Mouse (Mus musculus) heart, postnatal 10 days (tissue): Measurements from ENCODE around the gene Zfyve26. TPM values are rescaled to one million over a fixed set of nuclear protein-coding genes. Genes with fewer than 3 reads are reported as not detected.
A peak's percentile ranks its signal among the peaks of the same experiment; 100 is the strongest.
"Not testable (repeated sequence)": the region's sequence is repeated elsewhere in the genome, so short reads cannot be mapped to it uniquely, and the experiment has no call there.

ENCODE experiments used
- DNase-seq, 2 experiments: peaks; one replicate each; pipeline ENCODE4 v3.0.0; 2021
- intact Hi-C: fragments of 180-260 bp; cut with DNase I; formaldehyde crosslinking; loops from one replicate; pipeline ENCODE4 v1.15.1; 2025
- total RNA-seq, 2 experiments: library from RNA; stranded (reverse); gene quantifications; 2 replicates each; pipeline ENCODE4 v1.2.3; 2021

Gene Zfyve26
- total RNA-seq, 2 experiments from 2014 or later: 14.9 to 15.8 TPM

DNA sequence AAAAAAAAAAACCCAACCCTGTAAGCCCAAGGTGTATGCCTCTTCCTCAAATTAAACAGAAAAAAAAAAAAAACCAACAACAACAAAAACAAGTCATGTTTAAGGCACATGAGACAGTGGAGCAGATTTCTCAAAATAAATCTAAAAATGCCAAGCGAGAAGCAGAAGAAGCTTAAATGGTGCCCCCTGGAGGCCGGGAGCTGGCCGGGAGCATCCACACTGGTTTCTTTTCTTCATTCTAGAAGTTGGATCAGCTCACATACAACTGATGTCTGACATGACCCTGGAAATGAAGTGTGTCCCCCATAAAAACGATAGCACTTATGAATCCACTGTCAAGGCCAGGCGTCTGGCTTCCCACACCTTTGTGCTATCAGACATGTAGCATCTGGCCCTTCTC lies 35.1 kb downstream of the Zfyve26 start:
- intact Hi-C loops: loop anchor here (1.0 kb wide), 1 partner anchor 68 kb away; no protein-coding TSS in a partner anchor
- peak; percentile 32 to 49 for DNase-seq

DNA sequence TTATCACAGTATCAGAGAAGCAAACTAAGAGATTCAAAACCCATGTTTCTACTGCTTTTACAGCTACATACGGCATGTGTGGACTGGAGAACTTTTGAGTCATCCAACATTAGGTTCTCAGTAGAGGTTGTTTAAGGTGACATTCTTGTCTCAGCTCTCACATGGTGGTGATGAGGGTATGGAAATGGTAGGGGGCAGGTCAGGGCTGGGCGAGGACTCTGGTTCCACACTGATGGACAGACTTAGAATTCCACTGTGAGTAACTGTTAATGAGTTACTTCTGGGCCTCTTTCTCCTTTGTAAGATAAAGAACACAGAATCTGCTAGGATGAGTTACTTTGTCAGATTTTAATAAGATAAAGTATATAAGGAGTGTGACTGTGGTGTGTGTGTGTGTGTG lies 36.0 kb downstream of the Zfyve26 start:
- intact Hi-C loops: no loop called here
- no peak for DNase-seq

DNA sequence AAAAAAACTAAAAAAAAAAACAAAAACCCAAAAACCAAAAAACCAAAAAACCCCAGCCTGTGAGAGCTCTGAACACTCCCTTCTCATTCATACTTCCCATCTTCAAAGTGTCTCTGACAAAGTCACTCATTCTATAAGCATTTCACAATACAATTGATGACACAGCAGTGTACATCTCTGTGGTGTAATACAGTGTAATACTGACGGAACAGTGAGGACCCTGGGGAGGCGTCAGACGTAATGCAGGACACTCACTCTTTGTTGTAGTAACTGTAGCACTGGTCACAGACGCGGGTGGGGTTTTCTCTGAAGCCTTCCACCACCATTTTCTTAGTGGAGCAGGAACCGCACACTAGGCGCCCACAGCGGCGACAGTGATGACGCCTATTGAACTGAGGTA lies 41.1 kb downstream of the Zfyve26 start:
- no peak for DNase-seq
- intact Hi-C loops: no loop called here

DNA sequence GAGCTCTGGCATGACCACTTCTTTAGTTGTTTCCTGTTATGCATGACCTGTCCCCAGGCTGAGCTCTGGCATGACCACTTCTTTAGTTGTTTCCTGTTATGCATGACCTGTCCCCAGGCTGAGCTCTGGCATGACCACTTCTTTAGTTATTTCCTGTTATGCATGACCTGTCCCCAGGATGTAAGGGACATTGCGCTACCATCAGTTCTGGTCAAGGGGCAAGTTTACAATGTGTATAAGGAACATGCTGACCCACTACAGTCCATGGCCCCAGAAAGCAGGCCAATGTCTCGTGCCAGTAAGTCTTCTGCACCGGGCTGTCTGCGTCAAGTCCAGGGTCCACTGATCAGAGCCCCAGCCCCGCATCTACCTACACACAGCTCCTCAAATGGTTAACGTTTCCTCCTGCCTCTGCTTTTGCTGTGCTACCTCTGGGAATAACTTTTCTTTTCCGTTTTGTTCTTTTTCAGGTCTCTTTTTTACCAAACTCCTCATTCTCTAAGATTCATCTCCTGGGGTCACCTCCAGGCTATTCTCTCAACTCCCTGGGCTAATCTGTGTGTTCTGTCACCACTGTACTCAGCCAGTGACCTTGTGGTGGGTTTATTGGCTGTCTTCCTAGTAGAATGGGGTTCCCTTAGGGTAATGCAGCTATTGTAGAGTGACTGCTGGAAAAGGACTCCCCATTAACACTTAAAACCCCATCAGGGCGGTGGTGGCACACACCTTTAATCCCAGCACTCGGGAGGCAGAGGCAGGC lies 42.6 kb downstream of the Zfyve26 start:
- intact Hi-C loops: no loop called here
- DNase-seq: no peak

DNA sequence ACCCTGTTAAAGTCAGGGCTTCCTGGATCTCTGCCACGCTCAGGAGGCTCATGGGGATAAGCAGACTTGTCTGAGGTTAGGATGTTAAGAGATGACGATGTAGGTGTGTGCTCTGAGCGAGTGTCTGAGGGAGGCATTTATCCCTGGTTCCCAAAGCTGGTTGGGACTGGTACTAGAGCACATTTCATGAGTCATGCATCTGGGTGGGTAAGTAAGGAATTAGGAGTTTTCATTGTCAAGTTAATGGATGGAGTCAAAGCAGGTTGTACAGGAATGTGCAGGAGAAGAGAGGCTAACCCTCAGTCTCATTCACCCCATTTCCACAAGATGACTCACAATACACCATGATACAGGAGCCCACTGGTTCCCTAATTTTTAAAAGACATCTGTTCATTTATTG lies 48.0 kb downstream of the Zfyve26 start:
- no peak for DNase-seq
- intact Hi-C loops: no loop called here

DNA sequence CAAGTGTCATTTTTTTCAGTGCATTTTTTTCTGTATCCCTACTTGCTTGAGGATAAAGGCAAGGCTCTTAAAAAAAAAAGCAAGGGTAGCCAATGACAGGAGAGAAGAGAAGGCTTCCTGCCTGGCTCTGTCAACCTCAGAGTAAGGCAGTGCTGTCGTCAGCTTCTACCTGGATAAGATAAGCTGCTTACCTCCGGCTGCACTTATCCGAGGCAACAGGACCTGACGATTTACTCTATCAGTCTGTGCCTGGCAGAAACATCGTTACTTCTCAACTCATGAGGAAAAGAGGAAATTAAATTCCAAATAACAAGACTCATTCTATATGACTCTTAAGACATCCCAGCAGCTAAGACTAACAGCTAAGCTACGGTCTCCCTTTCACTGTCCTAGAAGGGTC lies 53.2 kb downstream of the Zfyve26 start:
- intact Hi-C loops: no loop called here
- no peak for DNase-seq

DNA sequence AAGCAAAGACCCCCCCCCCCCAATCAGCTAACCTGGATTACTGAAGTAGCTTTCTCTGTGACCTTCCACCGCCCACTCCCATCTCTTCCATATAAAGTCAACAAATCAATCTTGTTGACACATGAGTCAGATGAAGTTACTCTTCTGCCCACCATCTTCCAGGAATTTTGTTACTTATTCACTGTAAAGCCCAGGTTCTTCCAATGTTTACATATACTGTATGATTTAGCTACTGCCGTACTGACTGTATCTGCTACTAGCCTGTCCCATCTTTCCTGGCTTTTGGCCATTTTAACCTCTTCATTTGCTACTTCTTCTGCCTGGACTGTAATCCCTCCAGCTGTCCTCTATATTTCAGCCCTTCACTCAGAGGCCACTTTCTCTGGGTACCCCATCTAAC lies 54.1 kb downstream of the Zfyve26 start:
- intact Hi-C loops: no loop called here

DNA sequence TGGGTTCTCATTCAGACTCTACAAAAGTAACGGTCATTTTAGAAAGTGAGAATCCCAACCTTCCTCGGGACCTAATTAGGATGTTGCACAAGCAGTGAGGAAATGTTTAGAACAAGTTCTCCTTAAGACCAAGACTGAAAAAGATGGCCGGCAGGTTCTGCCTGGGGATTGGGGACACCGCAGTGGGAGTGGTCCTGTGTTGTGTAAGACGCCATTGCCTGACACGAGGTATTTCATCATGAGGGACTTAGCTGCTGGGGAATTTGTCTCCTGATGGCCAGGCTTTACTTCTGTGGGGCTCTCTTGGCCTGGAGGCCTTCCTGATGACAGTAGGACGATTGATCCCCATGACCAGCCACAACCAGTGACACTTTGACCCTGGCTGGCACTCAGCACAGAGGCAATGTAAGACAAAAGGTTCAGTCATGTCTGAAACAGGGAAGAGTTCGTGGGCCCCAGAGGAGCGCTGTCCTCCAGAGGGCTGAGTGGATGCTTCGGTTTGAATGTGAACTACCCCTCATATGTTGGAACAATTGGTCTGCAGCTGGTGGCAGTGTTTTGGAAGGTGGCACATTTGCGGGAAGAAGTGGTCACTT lies 60.5 kb downstream of the Zfyve26 start:
- intact Hi-C loops: no loop called here
- DNase-seq: no peak

More for the DNA sequence above, 54.1 kb downstream of the Zfyve26 start:
- no peak for DNase-seq

DNA sequence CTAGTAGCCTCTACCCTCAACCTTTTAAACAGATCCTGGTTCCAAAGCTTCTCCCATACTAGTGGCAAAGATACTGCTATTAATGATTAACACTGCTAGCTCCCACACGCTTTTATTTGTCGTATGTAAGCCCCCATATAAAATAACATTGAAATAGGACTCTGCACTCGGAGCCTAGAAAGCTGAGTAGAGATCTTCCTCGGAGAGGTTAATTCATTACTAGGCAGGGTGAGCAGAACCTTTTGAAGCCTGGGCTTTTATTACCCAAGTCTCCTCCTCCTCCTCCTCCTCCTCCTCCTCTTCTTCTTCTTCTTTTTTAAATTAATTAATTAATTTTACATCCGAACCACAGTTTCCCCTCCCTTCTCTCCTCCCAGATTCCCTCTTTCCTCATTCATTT lies 78.6 kb downstream of the Zfyve26 start:
- intact Hi-C loops: no loop called here
- no peak for DNase-seq

DNA sequence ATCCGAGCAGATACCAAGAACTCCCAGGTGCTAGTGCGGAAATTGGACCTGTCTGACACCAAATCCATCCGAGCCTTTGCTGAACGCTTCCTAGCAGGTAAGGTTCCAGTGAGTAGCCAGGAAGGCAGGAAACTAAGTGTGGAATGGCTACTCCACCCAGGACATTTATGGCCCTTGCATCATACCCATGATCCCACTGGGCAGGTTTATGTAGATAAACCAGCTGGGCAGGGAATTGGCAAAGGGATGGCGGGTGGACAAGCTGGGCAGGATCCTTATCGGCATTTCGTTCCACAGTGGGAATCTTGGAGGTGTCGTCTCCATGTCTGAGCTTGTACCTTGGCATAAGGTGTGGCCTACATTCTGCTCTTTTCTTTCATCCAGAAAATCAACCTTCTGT lies 84.7 kb downstream of the Zfyve26 start:
- intact Hi-C loops: no loop called here
- DNase-seq: no peak

DNA sequence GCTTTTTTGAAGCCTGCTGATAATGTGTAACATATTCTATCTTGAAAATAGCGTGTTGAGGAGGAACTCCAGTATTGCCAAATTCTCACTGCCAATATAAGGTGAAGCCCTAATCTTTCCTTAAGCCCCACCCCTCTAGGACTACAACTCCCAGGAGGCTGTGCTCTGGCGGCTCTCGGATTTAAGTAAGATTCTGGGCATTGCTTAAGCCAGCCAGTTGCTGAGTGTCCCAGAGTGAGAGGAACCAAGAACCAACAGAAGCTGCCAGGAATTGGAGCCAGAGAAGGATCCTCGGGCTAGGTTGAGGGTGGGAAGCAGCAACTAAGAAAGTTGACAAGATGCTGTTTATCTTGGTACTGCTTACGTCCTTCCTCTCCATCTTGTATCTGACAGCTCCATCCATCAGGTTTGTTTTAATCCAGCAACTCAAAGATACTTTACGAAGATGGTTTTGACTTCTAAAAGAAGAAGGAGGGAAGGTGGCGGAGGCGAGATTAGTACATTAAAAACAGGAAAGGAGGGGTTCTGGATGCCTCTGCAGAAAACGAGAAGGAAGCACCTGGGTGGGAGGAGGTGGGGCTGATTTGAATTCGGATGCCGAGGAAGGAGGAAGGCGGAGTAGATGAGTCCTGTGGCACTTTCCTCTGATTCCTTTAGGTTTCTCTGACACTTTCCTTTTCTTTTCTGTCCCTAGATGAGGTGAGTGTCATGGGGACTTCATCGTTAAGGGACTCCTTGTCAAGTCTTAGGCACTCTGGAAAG lies 87.2 kb downstream of the Zfyve26 start, which contains the start of gene Rdh12:
Gene Rdh12 (plus strand): TSS at position 212 of the 762 bp plus-strand sequence.
- DNase-seq: peak; percentile 22 to 30
- intact Hi-C loops: no loop called here

DNA sequence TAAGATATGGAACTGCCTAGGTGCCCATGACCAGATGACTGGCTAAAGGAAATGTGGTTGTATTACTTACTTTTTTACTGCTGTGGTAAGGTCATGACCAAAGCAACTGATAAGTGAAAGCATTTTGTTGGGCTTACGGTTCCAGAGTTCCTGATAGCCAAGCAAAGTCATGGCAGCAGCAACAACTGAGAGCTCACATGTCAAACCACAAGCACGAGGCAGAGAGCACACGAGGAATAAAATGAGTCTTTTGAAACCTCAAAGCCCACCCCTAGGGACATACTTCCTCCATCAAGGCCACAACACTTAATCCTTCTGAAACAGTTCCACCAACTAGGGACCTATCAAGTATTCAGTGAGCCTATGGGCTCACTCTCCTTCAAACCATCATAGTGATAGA lies 94.2 kb downstream of the Zfyve26 start:
- no peak for DNase-seq
- intact Hi-C loops: no loop called here

DNA sequence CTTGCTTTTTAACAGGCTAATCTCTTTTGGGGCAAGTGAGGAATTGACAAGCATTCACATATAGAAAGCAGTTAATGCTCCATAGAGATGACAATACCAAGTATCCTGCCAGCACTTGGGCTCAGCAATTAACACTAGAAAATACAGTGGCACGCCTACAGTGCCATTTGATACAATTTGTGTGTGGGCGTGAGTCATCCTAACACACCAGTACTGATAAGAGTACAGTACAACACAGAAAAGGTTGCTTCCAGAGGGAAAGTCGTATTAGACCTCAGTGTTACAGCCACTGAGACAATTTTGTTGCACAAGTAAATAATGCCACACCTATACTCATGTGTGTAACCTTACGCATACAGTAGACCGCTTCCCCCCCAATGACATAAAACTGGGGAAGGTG lies 99.0 kb downstream of the Zfyve26 start:
- no peak for DNase-seq
- intact Hi-C loops: no loop called here

DNA sequence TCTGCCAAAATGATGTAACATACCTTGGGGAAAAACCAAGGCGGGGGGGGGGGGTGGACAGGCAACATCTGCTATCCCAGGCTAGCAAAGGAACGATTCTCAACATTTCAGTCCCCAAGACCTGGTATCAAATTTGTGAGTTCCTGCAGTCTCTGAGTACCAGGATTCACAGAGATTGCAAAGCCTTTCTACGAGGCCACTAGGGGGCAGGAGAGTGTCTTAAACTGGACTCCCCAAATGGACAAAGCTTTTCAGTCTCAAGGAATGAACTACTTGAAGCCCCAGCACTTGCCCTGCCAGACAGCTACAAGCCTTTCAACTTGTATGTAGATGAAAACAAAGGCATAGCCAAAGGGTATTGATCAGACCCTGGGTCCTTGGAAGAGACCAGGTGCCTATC lies 102.7 kb downstream of the Zfyve26 start:
- DNase-seq: peak; percentile 73 to 82
- intact Hi-C loops: loop anchor here (1.0 kb wide), 1 partner anchor 68 kb away; no protein-coding TSS in a partner anchor

DNA sequence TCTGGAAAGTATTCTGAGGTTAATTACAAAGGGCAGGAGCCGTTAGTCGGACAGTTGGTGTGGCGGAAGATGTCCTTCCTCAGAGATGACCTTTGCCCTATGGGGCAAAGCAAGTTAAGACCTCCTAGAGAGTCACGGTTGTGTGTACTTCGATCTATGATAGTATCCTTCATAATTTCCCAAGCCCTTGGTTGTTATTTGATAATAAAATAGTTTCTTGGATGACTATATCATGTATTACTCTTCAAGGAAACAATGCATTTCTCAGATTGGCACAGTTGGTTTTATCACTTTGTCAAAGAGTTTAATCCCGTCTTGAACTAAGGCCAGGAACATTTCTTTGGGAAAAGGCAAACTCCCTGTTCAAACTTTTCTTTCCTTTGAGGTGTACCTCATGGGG lies 103.9 kb downstream of the Zfyve26 start, which contains the start of gene Rdh11:
Gene Rdh11 (minus strand): TSS at position 101 of the 400 bp plus-strand sequence.
- intact Hi-C loops: no loop called here

DNA sequence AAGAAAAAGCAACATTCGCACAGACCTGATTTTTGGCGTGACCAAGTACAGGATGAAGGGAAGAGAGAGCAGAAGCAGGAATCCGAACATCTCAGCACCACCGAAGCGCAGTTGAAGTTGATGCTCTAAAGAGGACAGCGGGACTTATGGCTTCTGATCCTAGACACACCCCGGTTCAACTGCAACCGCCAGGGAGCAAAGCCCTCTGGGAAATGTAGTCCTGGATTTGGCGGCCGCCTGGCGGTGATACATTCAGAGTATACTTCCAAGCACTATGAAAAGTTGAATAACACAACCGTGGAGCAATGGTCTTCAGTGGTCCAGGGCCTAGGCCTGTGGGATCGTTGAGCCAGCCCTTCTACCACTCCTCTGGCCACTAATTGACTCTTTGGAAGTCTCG lies 104.4 kb downstream of the Zfyve26 start:
- intact Hi-C loops: no loop called here
- peak; percentile 83 to 86 for DNase-seq

More for the DNA sequence above, 103.9 kb downstream of the Zfyve26 start, which contains the start of gene Rdh11:
- no peak for DNase-seq

DNA sequence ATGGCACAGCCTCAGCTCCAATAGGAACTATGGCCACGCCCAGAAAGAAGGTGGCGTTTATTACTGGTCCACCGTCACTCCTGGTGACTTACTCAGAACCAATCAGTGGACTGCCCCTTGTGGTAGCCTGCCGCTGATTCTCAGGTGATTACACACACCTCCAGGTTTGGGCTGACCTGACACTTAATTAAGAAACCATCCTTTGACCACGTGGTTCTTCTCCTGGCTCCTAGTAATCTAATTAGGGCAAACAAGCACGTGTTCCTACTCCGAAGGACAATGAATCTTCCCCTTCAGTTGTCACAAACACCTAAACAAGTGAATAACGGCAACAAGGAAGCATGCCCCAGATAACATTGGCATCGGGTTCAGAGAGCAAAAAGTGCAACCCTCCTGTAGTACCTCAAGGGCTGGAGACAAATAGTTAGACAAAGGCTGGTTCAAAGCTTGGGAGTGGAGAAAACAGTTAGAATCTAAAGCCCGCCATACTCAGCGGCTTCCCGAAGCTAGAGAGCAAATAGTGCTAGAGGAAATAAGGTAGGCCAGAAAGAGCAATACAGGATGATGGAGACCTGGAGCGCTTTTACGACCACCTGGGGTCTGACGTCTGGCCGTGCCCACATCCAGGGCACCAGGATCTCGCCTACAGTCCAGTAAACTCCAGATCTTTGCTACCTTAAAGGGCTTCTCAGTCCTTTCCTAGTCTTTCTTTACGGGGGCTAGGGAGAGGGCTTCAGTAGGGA lies 105.0 kb downstream of the Zfyve26 start:
- intact Hi-C loops: no loop called here
- DNase-seq: peak; percentile 26 to 57

DNA sequence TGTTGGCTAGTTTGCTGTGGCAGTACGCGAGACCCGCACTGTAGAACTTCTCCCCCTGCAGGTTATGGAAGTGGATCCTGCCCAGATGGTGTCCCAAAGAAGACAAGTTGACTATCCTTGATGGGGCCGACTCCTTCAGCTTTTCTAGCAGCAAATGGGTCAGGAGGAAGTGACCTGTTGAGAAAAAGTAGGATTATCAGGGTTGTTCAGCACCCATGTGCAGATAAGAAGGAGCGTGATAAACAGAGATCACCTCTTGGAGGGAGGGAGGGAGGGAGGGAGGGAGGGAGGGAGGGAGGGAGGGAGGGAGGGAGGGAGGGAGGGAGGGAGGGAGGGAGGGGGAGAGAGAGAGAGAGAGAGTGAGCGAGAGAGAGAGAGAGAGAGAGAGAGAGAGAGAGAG lies 110.9 kb downstream of the Zfyve26 start:
- intact Hi-C loops, DNase-seq: not testable (repeated sequence)
